Mouse (Mus musculus) neural tube, embryonic 15.5 days (tissue): ENCODE results near the gene Foxg1. TPM values are rescaled to one million over a fixed set of nuclear protein-coding genes. Genes with fewer than 3 reads are reported as not detected.

Experiments
- polyA plus RNA-seq: library from polyadenylated mRNA; unstranded; fragments of >200 nt; fragmentation: Nextera tagmentation; extraction: Ambion mirVana; gene quantifications from 2 replicates; pipeline ENCODE4 v1.2.1, GENCODE M21; 2015

Foxg1 gene
- polyA plus RNA-seq, 1 experiment from 2014 or later: not detected

Other genes with a start within 250 kb of the Foxg1 start
- gene Gm43517, start 2.5 kb downstream of the Foxg1 start, polyA plus RNA-seq: not detected in 2 replicates